Mouse (Mus musculus) spleen, adult 2 months (tissue): ENCODE results near the gene Unk.

Source experiments
- CTCF ChIP-seq: fragments of 200-500 bp; IDR thresholded peaks from 2 replicates; pipeline ENCODE4 v1.5.1; 2011; ENCODE audit warnings: mild to moderate bottlenecking, inconsistent platforms; ENCODE audit not compliant: insufficient read depth, insufficient read length, insufficient replicate concordance; ENCODE audit errors: extremely low read depth
- POLR2A ChIP-seq: fragments of 200-500 bp; IDR thresholded peaks from 2 replicates; pipeline ENCODE4 v1.6.1; 2011; ENCODE audit warnings: low read depth, low read length, inconsistent platforms

GRCm38 (mm10) chr11:116008411-116008810, 21.7 kb upstream of the Unk start:
- TF ChIP-seq POLR2A (no peak), CTCF (no peak)
